Mouse (Mus musculus) heart, embryonic 11.5 days (tissue): ENCODE results near the gene Ccdc8. TPM values are rescaled to one million over a fixed set of nuclear protein-coding genes. Genes with fewer than 3 reads are reported as not detected.

Source experiments
- ATAC-seq: fragments of 200-750 bp; cut with Nextera tagmentation; replicated peaks from 2 replicates; pipeline ENCODE4 v1.8.0; 2017; ENCODE audit warnings: moderate library complexity; ENCODE audit not compliant: insufficient number of reproducible peaks, low FRiP score, low TSS enrichment
- H3K27ac ChIP-seq: fragments of 300-500 bp; sonication (generic); 2 replicates; pipeline ENCODE4 v1.5.1; 2014; ENCODE audit warnings: mild to moderate bottlenecking, low read depth, low read length
- H3K27me3 ChIP-seq: fragments of 300-500 bp; sonication (generic); 2 replicates; pipeline ENCODE4 v1.6.1; 2014; ENCODE audit warnings: mild to moderate bottlenecking, low read length, mixed read lengths; ENCODE audit not compliant: control insufficient read depth, insufficient read depth
- H3K36me3 ChIP-seq: fragments of 300-500 bp; sonication (generic); 2 replicates; pipeline ENCODE4 v1.6.1; 2014; ENCODE audit warnings: mild to moderate bottlenecking, low read length, moderate library complexity, mixed read lengths; ENCODE audit not compliant: control insufficient read depth, insufficient read depth
- H3K4me1 ChIP-seq: fragments of 300-500 bp; sonication (generic); 2 replicates; pipeline ENCODE4 v1.6.1; 2014; ENCODE audit warnings: low read length; ENCODE audit not compliant: control insufficient read depth, insufficient read depth
- H3K4me2 ChIP-seq: fragments of 300-500 bp; sonication (generic); 2 replicates; pipeline ENCODE4 v1.6.1; 2014; ENCODE audit warnings: mild to moderate bottlenecking, moderate library complexity
- H3K4me3 ChIP-seq: fragments of 300-500 bp; sonication (generic); 2 replicates; pipeline ENCODE4 v1.5.1; 2014; ENCODE audit warnings: low read depth, low read length
- H3K9ac ChIP-seq: fragments of 300-500 bp; sonication (generic); 2 replicates; pipeline ENCODE4 v1.6.1; 2014; ENCODE audit warnings: mild to moderate bottlenecking, low read depth, low read length, moderate library complexity
- H3K9me3 ChIP-seq: fragments of 300-500 bp; sonication (generic); replicated peaks from 2 replicates; pipeline ENCODE4 v1.6.1; 2016; ENCODE audit warnings: low read length; ENCODE audit not compliant: control insufficient read depth
- WGBS: fragments of 180-500 bp; shearing (Covaris S2); extraction: QIAGEN DNeasy Blood & Tissue Kit; methylation state at CpG from one replicate; pipeline ENCODE4 v1.1.7; 2014; ENCODE audit not compliant: insufficient replicate concordance; 5-methylcytosine and 5-hydroxymethylcytosine counted together
- polyA plus RNA-seq: library from polyadenylated mRNA; unstranded; fragments of >200 nt; fragmentation: Nextera tagmentation; extraction: Ambion mirVana; gene quantifications from 2 replicates; pipeline ENCODE4 v1.2.1, GENCODE M21; 2014

The Ccdc8 gene
- polyA plus RNA-seq: 22.6 and 36.1 TPM in 2 replicates

- H3K9ac ChIP-seq: peak within 1 kb of the TSS; percentile 62
- ATAC-seq: no peak
- no peaks in the 10 kb centered on the region for H3K27me3 ChIP-seq
- peaks cover 42% of the 10 kb centered on the region for H3K4me1 ChIP-seq
- peaks cover 8% of the 10 kb centered on the region; the same call in 1 of the 2 replicates for H3K36me3 ChIP-seq
- no peaks in the 10 kb centered on the region for H3K9me3 ChIP-seq
- H3K27ac ChIP-seq: peak within 1 kb of the TSS; percentile 93
- H3K4me3 ChIP-seq: peak within 1 kb of the TSS; percentile 82
- H3K4me2 ChIP-seq: peak within 1 kb of the TSS; percentile 93
- 91% methylated on average over 5 of the region's 5 CpGs for WGBS
Observed at GRCm38 (mm10) chr7:16992451-16992807, at the start of gene Ccdc8. Gene Ccdc8, plus strand, starts transcription at chr7:16992708.

GRCm38 (mm10) chr7:16942861-16943260, 49.6 kb upstream of the Ccdc8 start:
- Histone ChIP-seq H3K4me3 (no peak overlapping the region), H3K27me3 (peaks cover 31% of the 10 kb centered on the region), H3K4me1 (peaks cover 29% of the 10 kb centered on the region), H3K27ac (no peak overlapping the region), H3K9me3 (no peaks in the 10 kb centered on the region), H3K4me2 (no peak overlapping the region), H3K36me3 (no peaks in the 10 kb centered on the region), H3K9ac (no peak overlapping the region)
- WGBS: 63% methylated on average over 4 of the region's 4 CpGs
- no peak for ATAC-seq

GRCm38 (mm10) chr7:16944061-16944807, 48.3 kb upstream of the Ccdc8 start, which contains the start of gene Pnmal2:
Gene Pnmal2, plus strand, starts transcription at chr7:16944682.
- H3K27ac ChIP-seq: no peak within 1 kb of the TSS
- peaks cover 45% of the 10 kb centered on the region for H3K27me3 ChIP-seq
- no peaks in the 10 kb centered on the region for H3K9me3 ChIP-seq
- H3K36me3 ChIP-seq: no peaks in the 10 kb centered on the region
- 16% methylated on average over 36 of the region's 36 CpGs for WGBS
- peak within 1 kb of the TSS; percentile 77 for H3K9ac ChIP-seq
- H3K4me2 ChIP-seq: peak within 1 kb of the TSS; percentile 94
- peak within 1 kb of the TSS; percentile 65 for H3K4me3 ChIP-seq
- ATAC-seq: peak; percentile 72
- peaks cover 35% of the 10 kb centered on the region for H3K4me1 ChIP-seq

- H3K27ac ChIP-seq: no peak overlapping the region
- under 1% methylated on average over 22 of the region's 22 CpGs for WGBS
- peak overlapping the region; percentile 77 for H3K9ac ChIP-seq
- peaks cover 37% of the 10 kb centered on the region for H3K4me1 ChIP-seq
- H3K4me2 ChIP-seq: peak overlapping the region; percentile 94
- ATAC-seq: no peak; the same call in 1 of the 2 replicates
- no peaks in the 10 kb centered on the region for H3K9me3 ChIP-seq
- H3K27me3 ChIP-seq: peaks cover 51% of the 10 kb centered on the region
- H3K4me3 ChIP-seq: peak overlapping the region; percentile 65
- no peaks in the 10 kb centered on the region for H3K36me3 ChIP-seq
Observed at GRCm38 (mm10) chr7:16944808-16945315, 47.6 kb upstream of the Ccdc8 start.

- H3K9ac ChIP-seq: no peak overlapping the region
Observed at GRCm38 (mm10) chr7:16945419-16945818, 47.1 kb upstream of the Ccdc8 start.

GRCm38 (mm10) chr7:16946441-16947348, 45.8 kb upstream of the Ccdc8 start:
- H3K4me3 ChIP-seq: peak overlapping the region; percentile 41
- peaks cover 51% of the 10 kb centered on the region for H3K27me3 ChIP-seq
- H3K9ac ChIP-seq: peak overlapping the region; percentile 58; the same call in 1 of the 2 replicates
- no peaks in the 10 kb centered on the region for H3K9me3 ChIP-seq
- no peaks in the 10 kb centered on the region for H3K36me3 ChIP-seq
- peaks cover 33% of the 10 kb centered on the region for H3K4me1 ChIP-seq
- no peak overlapping the region for H3K27ac ChIP-seq
- peak overlapping the region; percentile 69 for H3K4me2 ChIP-seq
- no peak for ATAC-seq
- WGBS: 2% methylated on average over 53 of the region's 53 CpGs

More at GRCm38 (mm10) chr7:16945419-16945818, 47.1 kb upstream of the Ccdc8 start:
- no peak for ATAC-seq
- Histone ChIP-seq H3K27ac (no peak overlapping the region), H3K4me3 (peak overlapping the region; percentile 65; the same call in 1 of the 2 replicates), H3K9me3 (no peaks in the 10 kb centered on the region), H3K27me3 (peaks cover 51% of the 10 kb centered on the region), H3K4me2 (peak overlapping the region; percentile 94), H3K4me1 (peaks cover 32% of the 10 kb centered on the region), H3K36me3 (no peaks in the 10 kb centered on the region)
- WGBS: 7% methylated on average over 17 of the region's 17 CpGs

- H3K27ac ChIP-seq: no peak overlapping the region
- peak overlapping the region; percentile 69 for H3K4me2 ChIP-seq
- H3K27me3 ChIP-seq: peaks cover 51% of the 10 kb centered on the region
- no peak for ATAC-seq
- no peaks in the 10 kb centered on the region for H3K36me3 ChIP-seq
- H3K9me3 ChIP-seq: no peaks in the 10 kb centered on the region
- H3K9ac ChIP-seq: no peak overlapping the region
- peaks cover 33% of the 10 kb centered on the region for H3K4me1 ChIP-seq
- 19% methylated on average over 22 of the region's 22 CpGs for WGBS
- peak overlapping the region; percentile 41 for H3K4me3 ChIP-seq
Observed at GRCm38 (mm10) chr7:16947349-16947895, 45.1 kb upstream of the Ccdc8 start.

- H3K4me3 ChIP-seq: no peak overlapping the region
- H3K27me3 ChIP-seq: peaks cover 51% of the 10 kb centered on the region
- H3K27ac ChIP-seq: no peak overlapping the region
- no peak overlapping the region for H3K9ac ChIP-seq
- ATAC-seq: peak; percentile 31; the same call in 1 of the 2 replicates
- no peaks in the 10 kb centered on the region for H3K9me3 ChIP-seq
- H3K36me3 ChIP-seq: no peaks in the 10 kb centered on the region
- peak overlapping the region; percentile 69 for H3K4me2 ChIP-seq
- 2% methylated on average over 4 of the region's 4 CpGs for WGBS
- peaks cover 33% of the 10 kb centered on the region for H3K4me1 ChIP-seq
Observed at GRCm38 (mm10) chr7:16947959-16948361, 44.5 kb upstream of the Ccdc8 start.
